Mouse (Mus musculus): ENCODE results near the gene Cadm2. TPM values are rescaled to one million over a fixed set of nuclear protein-coding genes. Genes with fewer than 3 reads are reported as not detected.

The Cadm2 gene
- not detected for total RNA-seq (2023)

DNA sequence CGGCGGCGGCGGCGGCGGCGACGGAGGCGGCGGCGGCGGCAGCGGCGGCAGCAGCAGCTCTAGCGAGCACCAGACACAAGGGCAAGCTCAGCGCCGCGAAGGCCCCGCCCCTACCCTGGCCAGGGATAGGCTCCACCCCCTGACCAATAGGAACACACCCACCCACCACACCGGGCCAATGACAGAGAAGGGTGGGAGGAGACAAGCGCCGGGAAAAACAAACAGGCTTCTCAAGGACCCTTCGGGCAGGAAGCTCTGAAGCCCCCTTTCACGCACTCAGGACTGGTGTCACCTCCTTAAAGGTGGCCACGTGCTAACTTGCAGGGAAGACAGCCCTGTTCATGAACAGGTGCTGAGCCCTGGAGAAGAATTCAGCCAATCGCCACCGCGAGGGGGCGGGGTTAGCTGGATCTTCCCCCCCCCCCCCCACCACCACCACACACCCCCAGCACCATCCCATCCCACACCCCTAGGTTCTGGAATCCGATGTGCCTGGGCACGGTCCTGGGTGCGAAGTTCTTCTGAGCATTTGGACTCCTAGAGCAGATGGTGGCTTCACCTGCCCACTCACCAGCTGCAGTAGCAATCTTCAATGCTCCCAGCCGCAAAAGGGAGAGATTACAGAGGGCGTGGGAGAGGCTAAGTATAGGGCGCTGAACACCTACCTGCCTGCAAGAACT lies at the start of gene Cadm2:
Gene Cadm2 (minus strand): TSS at position 83 of the 680 bp plus-strand sequence.

